Mouse (Mus musculus): ENCODE results near the gene Abca4. TPM values are rescaled to one million over a fixed set of nuclear protein-coding genes. Genes with fewer than 3 reads are reported as not detected.
"Not testable (repeated sequence)": the region's sequence is repeated elsewhere in the genome, so short reads cannot be mapped to it uniquely, and the experiment has no call there.

The Abca4 gene
- polyA plus RNA-seq, 1 experiment = 1.7 TPM

- H3ac ChIP-seq (ENCODE audit: control insufficient read depth, insufficient read length) = no peak overlapping the region
- TF ChIP-seq MYOG (IDR thresholded peaks at IDR 0.05; ENCODE audit: control insufficient read depth in 1 of 3, insufficient read depth in 1 of 3, insufficient read length in 2 of 3, low read depth in 2 of 3) (no peak), POLR2A (IDR thresholded peaks at IDR 0.05; ENCODE audit: insufficient read length, low read depth) (no peak), SRF (IDR thresholded peaks at IDR 0.05; ENCODE audit: control insufficient read depth, insufficient read length, low read depth) (no peak)
- no peak overlapping the region for H3K4me3 ChIP-seq
- H3K27me3 ChIP-seq (ENCODE audit: control insufficient read depth, insufficient read depth, insufficient read length) = no peaks in the 10 kb centered on the region
- no peaks in the 10 kb centered on the region for H3K79me2 ChIP-seq (ENCODE audit: control insufficient read depth, insufficient read depth)
- no peak overlapping the region for H3K4me2 ChIP-seq (ENCODE audit: low read depth)
- no peaks in the 10 kb centered on the region for H3K36me3 ChIP-seq (ENCODE audit: control insufficient read depth, insufficient read depth)
Observed at GRCm38 (mm10) chr3:122074334-122074733, 30.1 kb downstream of the Abca4 start.

GRCm38 (mm10) chr3:122078141-122078540 is 33.9 kb downstream of the Abca4 start:
- Histone ChIP-seq H3ac (ENCODE audit: control insufficient read depth, insufficient read length) (no peak overlapping the region), H3K4me2 (ENCODE audit: low read depth) (no peak overlapping the region), H3K27me3 (ENCODE audit: control insufficient read depth, insufficient read depth, insufficient read length) (no peaks in the 10 kb centered on the region), H3K4me3 (no peak overlapping the region), H3K79me2 (ENCODE audit: control insufficient read depth, insufficient read depth) (no peaks in the 10 kb centered on the region), H3K36me3 (ENCODE audit: control insufficient read depth, insufficient read depth) (no peaks in the 10 kb centered on the region)
- peak in 2 of 3 experiments; percentile 23 to 52 for TF ChIP-seq MYOD1 (IDR thresholded peaks at IDR 0.05; ENCODE audit: control insufficient read depth in 1 of 3, insufficient read length in 2 of 3, low read depth in 2 of 3)
- TF ChIP-seq POLR2AphosphoS2 (IDR thresholded peaks at IDR 0.05; ENCODE audit: insufficient read length, low read depth) = no peak
- TF ChIP-seq USF1 (IDR thresholded peaks at IDR 0.05; ENCODE audit: low read depth) = no peak
- no peak for TF ChIP-seq TCF12 (IDR thresholded peaks at IDR 0.05; ENCODE audit: insufficient read depth, poor library complexity, severe bottlenecking)
- TF ChIP-seq MAX (IDR thresholded peaks at IDR 0.05; ENCODE audit: low read depth) = no peak
- TF ChIP-seq E2F4 (IDR thresholded peaks at IDR 0.05; ENCODE audit: insufficient read depth) = no peak
- TF ChIP-seq CEBPB (IDR thresholded peaks at IDR 0.05; ENCODE audit: insufficient read depth, poor library complexity, severe bottlenecking) = no peak
- TF ChIP-seq REST (IDR thresholded peaks at IDR 0.05; ENCODE audit: insufficient read depth, insufficient read length) = no peak

- Histone ChIP-seq H3K79me2 (ENCODE audit: control insufficient read depth, insufficient read depth) (no peaks in the 10 kb centered on the region), H3ac (ENCODE audit: control insufficient read depth, insufficient read length) (no peak overlapping the region), H3K4me3 (no peak overlapping the region), H3K4me2 (ENCODE audit: low read depth) (no peak overlapping the region), H3K27me3 (ENCODE audit: control insufficient read depth, insufficient read depth, insufficient read length) (no peaks in the 10 kb centered on the region), H3K36me3 (ENCODE audit: control insufficient read depth, insufficient read depth) (no peaks in the 10 kb centered on the region)
- TF ChIP-seq E2F4 (IDR thresholded peaks at IDR 0.05; ENCODE audit: insufficient read depth) (no peak), TCF12 (IDR thresholded peaks at IDR 0.05; ENCODE audit: insufficient read depth, poor library complexity, severe bottlenecking) (no peak), MYOG (IDR thresholded peaks at IDR 0.05; ENCODE audit: control insufficient read depth in 1 of 3, insufficient read depth in 1 of 3, insufficient read length in 2 of 3, low read depth in 2 of 3) (no peak), SRF (IDR thresholded peaks at IDR 0.05; ENCODE audit: control insufficient read depth, insufficient read length, low read depth) (no peak), TCF3 (IDR thresholded peaks at IDR 0.05; ENCODE audit: insufficient read length, low read depth) (no peak), POLR2A (IDR thresholded peaks at IDR 0.05; ENCODE audit: insufficient read length, low read depth) (no peak), MYOD1 (IDR thresholded peaks at IDR 0.05; ENCODE audit: control insufficient read depth in 1 of 3, insufficient read length in 2 of 3, low read depth in 2 of 3) (no peak), USF1 (IDR thresholded peaks at IDR 0.05; ENCODE audit: low read depth) (no peak), MAX (IDR thresholded peaks at IDR 0.05; ENCODE audit: low read depth) (no peak), CEBPB (IDR thresholded peaks at IDR 0.05; ENCODE audit: insufficient read depth, poor library complexity, severe bottlenecking) (no peak), REST (IDR thresholded peaks at IDR 0.05; ENCODE audit: insufficient read depth, insufficient read length) (no peak), POLR2AphosphoS2 (IDR thresholded peaks at IDR 0.05; ENCODE audit: insufficient read length, low read depth) (no peak)
Observed at GRCm38 (mm10) chr3:122079172-122079571, 34.9 kb downstream of the Abca4 start.

GRCm38 (mm10) chr3:122081634-122082033 is 37.4 kb downstream of the Abca4 start:
- peak in 1 of 3 experiments; percentile 9 for TF ChIP-seq MYOG (IDR thresholded peaks at IDR 0.05; ENCODE audit: control insufficient read depth in 1 of 3, insufficient read depth in 1 of 3, insufficient read length in 2 of 3, low read depth in 2 of 3)
- H3K36me3 ChIP-seq (ENCODE audit: control insufficient read depth, insufficient read depth); H3K27me3 ChIP-seq (ENCODE audit: control insufficient read depth, insufficient read depth, insufficient read length): not testable (repeated sequence)

GRCm38 (mm10) chr3:122082338-122082737 is 38.1 kb downstream of the Abca4 start:
- no peak overlapping the region for H3K4me2 ChIP-seq (ENCODE audit: low read depth)
- H3K27me3 ChIP-seq (ENCODE audit: control insufficient read depth, insufficient read depth, insufficient read length) = no peaks in the 10 kb centered on the region
- H3K36me3 ChIP-seq (ENCODE audit: control insufficient read depth, insufficient read depth) = no peaks in the 10 kb centered on the region
- H3ac ChIP-seq (ENCODE audit: control insufficient read depth, insufficient read length) = no peak overlapping the region
- TF ChIP-seq TCF12 (IDR thresholded peaks at IDR 0.05; ENCODE audit: insufficient read depth, poor library complexity, severe bottlenecking) = no peak
- TF ChIP-seq SRF (IDR thresholded peaks at IDR 0.05; ENCODE audit: control insufficient read depth, insufficient read length, low read depth) = no peak
- no peak for TF ChIP-seq E2F4 (IDR thresholded peaks at IDR 0.05; ENCODE audit: insufficient read depth)
- no peak for TF ChIP-seq POLR2AphosphoS2 (IDR thresholded peaks at IDR 0.05; ENCODE audit: insufficient read length, low read depth)
- no peak for TF ChIP-seq CEBPB (IDR thresholded peaks at IDR 0.05; ENCODE audit: insufficient read depth, poor library complexity, severe bottlenecking)
- TF ChIP-seq REST (IDR thresholded peaks at IDR 0.05; ENCODE audit: insufficient read depth, insufficient read length) = no peak
- no peak for TF ChIP-seq POLR2A (IDR thresholded peaks at IDR 0.05; ENCODE audit: insufficient read length, low read depth)
- TF ChIP-seq MAX (IDR thresholded peaks at IDR 0.05; ENCODE audit: low read depth) = no peak
- no peak for TF ChIP-seq USF1 (IDR thresholded peaks at IDR 0.05; ENCODE audit: low read depth)
- TF ChIP-seq MYOG (IDR thresholded peaks at IDR 0.05; ENCODE audit: control insufficient read depth in 1 of 3, insufficient read depth in 1 of 3, insufficient read length in 2 of 3, low read depth in 2 of 3) = no peak
- TF ChIP-seq MYOD1 (IDR thresholded peaks at IDR 0.05; ENCODE audit: control insufficient read depth in 1 of 3, insufficient read length in 2 of 3, low read depth in 2 of 3) = no peak
- TF ChIP-seq TCF3 (IDR thresholded peaks at IDR 0.05; ENCODE audit: insufficient read length, low read depth) = no peak
- H3K79me2 ChIP-seq (ENCODE audit: control insufficient read depth, insufficient read depth) = no peaks in the 10 kb centered on the region
- no peak overlapping the region for H3K4me3 ChIP-seq

More at GRCm38 (mm10) chr3:122081634-122082033, 37.4 kb downstream of the Abca4 start:
- not testable (repeated sequence) for H3K4me2 ChIP-seq (ENCODE audit: low read depth); H3K79me2 ChIP-seq (ENCODE audit: control insufficient read depth, insufficient read depth); H3K4me3 ChIP-seq; H3ac ChIP-seq (ENCODE audit: control insufficient read depth, insufficient read length)

Measured in myocyte (in vitro differentiated cells).